Mouse (Mus musculus) intestine, embryonic 16.5 days (tissue): ENCODE results near the gene Btnl1. TPM values are rescaled to one million over a fixed set of nuclear protein-coding genes. Genes with fewer than 3 reads are reported as not detected.

Experiments
- ATAC-seq: fragments of 200-750 bp; cut with Nextera tagmentation; 2 replicates; pipeline ENCODE4 v1.8.0; 2017; ENCODE audit warnings: moderate TSS enrichment, moderate library complexity
- H3K27ac ChIP-seq: fragments of 300-500 bp; sonication (generic); 2 replicates; pipeline ENCODE4 v1.5.1; 2014; ENCODE audit warnings: mild to moderate bottlenecking, low read length
- H3K27me3 ChIP-seq: fragments of 300-500 bp; sonication (generic); replicated peaks from 2 replicates; pipeline ENCODE4 v1.6.1; 2014; ENCODE audit warnings: low read length, control low read depth, mixed read lengths; ENCODE audit not compliant: control insufficient read depth, insufficient read depth
- H3K36me3 ChIP-seq: fragments of 300-500 bp; sonication (generic); 2 replicates; pipeline ENCODE4 v1.6.1; 2014; ENCODE audit warnings: low read length, control low read depth; ENCODE audit not compliant: control insufficient read depth, insufficient read depth
- H3K4me1 ChIP-seq: fragments of 300-500 bp; sonication (generic); 2 replicates; pipeline ENCODE4 v1.6.1; 2014; ENCODE audit warnings: low read length, control low read depth, mixed read lengths; ENCODE audit not compliant: control insufficient read depth, insufficient read depth
- H3K4me2 ChIP-seq: fragments of 300-500 bp; sonication (generic); 2 replicates; pipeline ENCODE4 v1.6.1; 2014; ENCODE audit warnings: low read depth, low read length, control low read depth
- H3K4me3 ChIP-seq: fragments of 300-500 bp; sonication (generic); 2 replicates; pipeline ENCODE4 v1.5.1; 2014; ENCODE audit warnings: mild to moderate bottlenecking, low read length
- H3K9ac ChIP-seq: fragments of 300-500 bp; sonication (generic); 2 replicates; pipeline ENCODE4 v1.6.1; 2014; ENCODE audit warnings: low read depth, low read length
- H3K9me3 ChIP-seq: fragments of 300-500 bp; sonication (generic); 2 replicates; pipeline ENCODE4 v1.6.1; 2016; ENCODE audit warnings: low read length, control low read depth; ENCODE audit not compliant: control insufficient read depth
- WGBS: fragments of 180-500 bp; shearing (Covaris S2); extraction: QIAGEN DNeasy Blood & Tissue Kit; methylation state at CpG from one replicate; pipeline ENCODE4 v1.1.7; 2014; 5-methylcytosine and 5-hydroxymethylcytosine counted together
- polyA plus RNA-seq: library from polyadenylated mRNA; unstranded; fragments of >200 nt; fragmentation: Nextera tagmentation; extraction: Ambion mirVana; gene quantifications from 2 replicates; pipeline ENCODE4 v1.2.1, GENCODE M21; 2015

Gene Btnl1
- 30.2 and 43.2 TPM in 2 replicates for polyA plus RNA-seq

DNA sequence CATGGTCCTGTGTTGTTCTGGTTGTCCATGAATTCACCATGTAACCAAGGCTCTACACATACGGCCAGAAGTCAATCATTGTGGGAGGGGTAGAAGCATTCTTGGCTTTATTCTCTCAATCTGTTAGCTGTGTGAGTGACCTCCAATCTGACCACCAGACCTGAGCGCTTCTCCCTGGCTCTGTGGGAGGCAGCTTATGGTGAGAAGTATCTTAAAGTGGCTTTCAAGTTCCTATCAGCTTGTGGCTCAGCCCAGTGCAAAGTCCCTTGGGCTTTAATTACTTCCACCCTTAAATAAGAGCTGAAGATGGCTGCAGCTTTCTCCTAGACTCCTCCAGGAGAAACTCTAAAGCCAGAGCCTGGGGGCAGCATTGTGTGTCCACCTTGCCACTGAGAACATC, at the start of gene Btnl1:
Btnl1 (plus strand) TSS at position 286 of the 400 bp plus-strand sequence.
- Histone ChIP-seq H3K27me3 (no peaks in the 10 kb centered on the region), H3K9me3 (no peaks in the 10 kb centered on the region), H3K27ac (peak within 1 kb of the TSS; percentile 59; the same call in 1 of the 2 replicates), H3K4me2 (peak within 1 kb of the TSS; percentile 35), H3K36me3 (no peaks in the 10 kb centered on the region), H3K4me3 (peak within 1 kb of the TSS; percentile 42), H3K9ac (peak within 1 kb of the TSS; percentile 58; the same call in 1 of the 2 replicates), H3K4me1 (no peaks in the 10 kb centered on the region)
- ATAC-seq, result peak; percentile 63; the same call in 1 of the 2 replicates
- 70% methylated on average over 2 of the region's 2 CpGs for WGBS

DNA sequence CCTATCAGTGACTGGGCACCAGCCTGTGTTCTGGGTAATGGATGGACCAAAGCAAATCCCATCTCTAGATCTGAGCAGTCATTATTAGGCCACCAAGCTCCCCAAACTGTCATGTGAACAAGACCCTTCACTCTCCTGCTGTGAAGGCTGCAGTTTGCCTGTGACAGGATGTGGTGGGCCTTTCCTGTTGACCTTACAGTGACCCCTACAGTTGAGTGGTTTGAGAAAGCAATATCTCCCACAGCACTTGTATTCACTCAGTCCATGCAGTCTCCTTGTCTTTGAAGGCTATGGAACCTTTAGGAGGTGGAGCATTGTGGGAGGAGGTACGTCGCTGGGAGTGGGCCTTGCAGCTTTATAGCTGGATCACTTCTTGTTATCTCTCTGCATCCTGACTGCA, 47.1 kb upstream of the Btnl1 start:
- no peak overlapping the region for H3K4me3 ChIP-seq
- no peak overlapping the region for H3K9ac ChIP-seq
- no peak overlapping the region for H3K27ac ChIP-seq
- H3K4me2 ChIP-seq, result no peak overlapping the region
- H3K4me1 ChIP-seq, result no peaks in the 10 kb centered on the region
- WGBS, result 65% methylated on average over 2 of the region's 2 CpGs
- no peak for ATAC-seq
- H3K9me3 ChIP-seq, result peaks cover 5% of the 10 kb centered on the region; the same call in 1 of the 2 replicates
- no peaks in the 10 kb centered on the region for H3K27me3 ChIP-seq
- H3K36me3 ChIP-seq, result no peaks in the 10 kb centered on the region

DNA sequence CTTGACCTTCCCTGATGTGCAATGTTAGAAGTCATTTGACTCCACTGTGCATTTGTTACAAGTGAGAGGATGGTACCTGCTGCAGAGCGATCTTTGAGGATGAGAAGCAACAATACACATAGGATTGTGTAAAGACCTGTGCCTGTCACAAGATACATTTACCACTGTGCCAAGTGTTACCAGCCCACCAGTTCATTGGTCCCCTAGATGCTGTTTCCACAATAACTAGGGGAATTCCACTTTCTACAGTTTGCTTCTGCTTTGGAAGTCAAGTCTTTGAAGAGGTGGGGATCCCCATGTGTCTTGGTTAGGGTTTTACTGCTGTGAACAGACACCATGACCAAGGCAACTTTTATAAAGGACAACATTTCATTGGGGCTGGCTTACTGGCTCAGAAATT, 45.7 kb upstream of the Btnl1 start:
- WGBS, result 82% methylated on average over 1 of the region's 1 CpGs
- no peak for ATAC-seq

DNA sequence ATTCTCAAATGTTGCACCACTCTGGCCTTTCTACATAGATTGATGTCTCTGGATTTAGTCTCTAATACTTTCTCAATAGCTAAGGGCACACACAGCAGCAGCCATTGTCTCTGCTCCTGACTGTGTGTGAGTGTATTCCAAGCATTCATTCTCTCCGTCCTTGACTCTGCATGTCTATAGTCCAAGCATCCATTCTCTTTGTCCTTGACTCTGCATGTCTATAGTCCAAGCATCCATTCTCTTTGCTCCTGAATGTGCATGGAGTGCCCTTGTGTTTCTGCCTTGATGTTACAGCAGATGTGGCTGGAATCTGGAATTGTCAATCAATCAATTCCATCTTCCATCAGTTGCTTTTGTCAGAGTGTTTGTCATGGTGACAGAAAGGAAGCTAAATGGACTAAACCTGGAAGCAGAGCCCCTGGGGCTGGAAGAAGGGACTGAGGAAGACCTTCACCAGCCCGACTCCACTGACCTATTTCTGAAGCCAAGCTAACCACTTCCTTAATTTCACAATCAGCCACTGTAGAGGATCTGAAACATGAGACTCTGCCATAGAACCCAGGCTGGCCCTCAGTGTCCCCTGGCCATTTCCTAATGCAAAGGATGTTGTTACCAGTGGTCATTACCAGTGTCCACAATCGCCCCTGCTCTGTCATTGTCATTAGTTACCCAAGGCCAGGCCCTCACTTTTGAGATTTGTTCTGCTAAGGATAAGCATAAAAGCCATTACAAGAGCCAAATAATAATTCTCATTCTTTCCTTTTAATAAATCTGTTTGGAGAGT, 36.1 kb upstream of the Btnl1 start:
- H3K27ac ChIP-seq, result no peak overlapping the region
- 52% methylated on average over 3 of the region's 3 CpGs for WGBS

More for the DNA sequence above, 45.7 kb upstream of the Btnl1 start:
- Histone ChIP-seq H3K27me3 (no peaks in the 10 kb centered on the region), H3K9me3 (peaks cover 5% of the 10 kb centered on the region; the same call in 1 of the 2 replicates), H3K36me3 (no peaks in the 10 kb centered on the region), H3K4me1 (no peaks in the 10 kb centered on the region), H3K9ac (no peak overlapping the region), H3K27ac (no peak overlapping the region), H3K4me2 (no peak overlapping the region), H3K4me3 (no peak overlapping the region)

DNA sequence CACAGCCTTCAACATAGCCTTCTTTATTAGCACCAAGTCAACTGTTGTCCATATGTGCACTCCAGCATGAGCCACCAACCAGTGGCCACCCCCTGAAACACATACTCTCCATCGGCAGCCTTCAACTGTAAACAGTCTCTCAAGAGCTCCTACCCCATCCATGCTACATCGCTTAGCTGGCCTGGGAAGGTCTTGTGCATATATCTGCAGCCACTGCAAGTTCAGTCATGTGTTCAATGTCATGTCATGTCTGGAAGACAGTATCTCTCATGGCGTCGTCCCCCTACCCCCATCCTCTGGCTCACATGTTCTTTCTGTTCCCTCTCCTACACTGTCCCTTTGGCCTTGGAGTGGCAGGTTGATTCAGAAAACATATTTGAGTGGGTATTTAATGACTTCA, 32.0 kb upstream of the Btnl1 start:
- Histone ChIP-seq H3K4me2 (no peak overlapping the region), H3K9ac (no peak overlapping the region), H3K36me3 (no peaks in the 10 kb centered on the region), H3K4me1 (no peaks in the 10 kb centered on the region), H3K27ac (no peak overlapping the region), H3K4me3 (no peak overlapping the region), H3K9me3 (no peaks in the 10 kb centered on the region), H3K27me3 (no peaks in the 10 kb centered on the region; the same call in 1 of the 2 replicates)
- ATAC-seq, result no peak
- WGBS, result 83% methylated on average over 4 of the region's 4 CpGs

More for the DNA sequence above, 36.1 kb upstream of the Btnl1 start:
- Histone ChIP-seq H3K4me2 (no peak overlapping the region), H3K27me3 (no peaks in the 10 kb centered on the region), H3K9ac (no peak overlapping the region), H3K9me3 (no peaks in the 10 kb centered on the region), H3K4me1 (no peaks in the 10 kb centered on the region), H3K4me3 (no peak overlapping the region), H3K36me3 (no peaks in the 10 kb centered on the region)
- no peak for ATAC-seq

DNA sequence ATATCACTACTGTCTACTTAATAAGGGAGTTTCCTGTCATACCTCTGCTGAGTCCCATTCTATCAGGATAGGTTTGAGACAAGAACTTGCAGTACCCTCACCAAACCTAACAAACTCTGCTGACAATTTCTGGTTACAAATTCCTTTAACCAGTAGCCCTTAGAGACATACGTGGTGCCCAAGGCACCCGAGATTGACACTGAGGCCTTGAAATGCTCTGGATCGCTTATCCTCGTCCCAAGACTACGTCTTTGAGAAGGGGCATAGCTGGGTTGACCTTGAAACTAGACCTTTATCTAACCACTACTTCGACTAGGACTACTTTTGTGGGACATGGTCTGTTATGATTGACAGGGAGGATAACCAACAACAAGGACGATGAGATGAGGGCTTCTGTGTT, 31.4 kb upstream of the Btnl1 start:
- WGBS, result 85% methylated on average over 7 of the region's 7 CpGs
- no peak overlapping the region for H3K9ac ChIP-seq
- H3K27me3 ChIP-seq, result no peaks in the 10 kb centered on the region; the same call in none of the 2 replicates
- no peak overlapping the region for H3K4me3 ChIP-seq
- no peak overlapping the region for H3K4me2 ChIP-seq
- no peaks in the 10 kb centered on the region for H3K9me3 ChIP-seq
- H3K36me3 ChIP-seq, result no peaks in the 10 kb centered on the region
- H3K27ac ChIP-seq, result no peak overlapping the region
- H3K4me1 ChIP-seq, result no peaks in the 10 kb centered on the region
- no peak for ATAC-seq

DNA sequence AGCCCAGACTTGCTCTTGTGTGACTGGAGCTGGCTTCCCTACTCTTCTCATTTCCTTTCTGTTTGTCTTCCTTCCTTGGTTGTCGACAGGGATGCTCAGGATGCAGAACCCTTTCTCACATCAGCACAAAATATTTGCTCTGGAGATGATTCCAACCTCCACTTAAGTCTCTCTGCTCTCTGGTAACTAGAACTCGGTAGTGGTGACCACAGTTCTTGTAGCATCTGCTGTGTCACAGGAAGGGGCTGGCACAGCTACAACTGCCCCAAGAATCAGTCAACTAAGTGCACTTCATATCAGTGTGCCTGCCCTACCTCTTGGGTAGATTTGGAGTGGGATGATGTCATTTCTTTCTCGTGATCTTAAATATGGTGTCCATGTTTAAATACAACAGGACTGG, 30.9 kb upstream of the Btnl1 start:
- H3K4me1 ChIP-seq, result no peaks in the 10 kb centered on the region
- H3K9me3 ChIP-seq, result no peaks in the 10 kb centered on the region
- 74% methylated on average over 3 of the region's 3 CpGs for WGBS
- no peak overlapping the region for H3K9ac ChIP-seq
- no peaks in the 10 kb centered on the region for H3K36me3 ChIP-seq
- no peak overlapping the region for H3K4me2 ChIP-seq
- no peak overlapping the region for H3K27ac ChIP-seq
- no peak overlapping the region for H3K4me3 ChIP-seq
- ATAC-seq, result no peak
- H3K27me3 ChIP-seq, result no peaks in the 10 kb centered on the region; the same call in none of the 2 replicates

DNA sequence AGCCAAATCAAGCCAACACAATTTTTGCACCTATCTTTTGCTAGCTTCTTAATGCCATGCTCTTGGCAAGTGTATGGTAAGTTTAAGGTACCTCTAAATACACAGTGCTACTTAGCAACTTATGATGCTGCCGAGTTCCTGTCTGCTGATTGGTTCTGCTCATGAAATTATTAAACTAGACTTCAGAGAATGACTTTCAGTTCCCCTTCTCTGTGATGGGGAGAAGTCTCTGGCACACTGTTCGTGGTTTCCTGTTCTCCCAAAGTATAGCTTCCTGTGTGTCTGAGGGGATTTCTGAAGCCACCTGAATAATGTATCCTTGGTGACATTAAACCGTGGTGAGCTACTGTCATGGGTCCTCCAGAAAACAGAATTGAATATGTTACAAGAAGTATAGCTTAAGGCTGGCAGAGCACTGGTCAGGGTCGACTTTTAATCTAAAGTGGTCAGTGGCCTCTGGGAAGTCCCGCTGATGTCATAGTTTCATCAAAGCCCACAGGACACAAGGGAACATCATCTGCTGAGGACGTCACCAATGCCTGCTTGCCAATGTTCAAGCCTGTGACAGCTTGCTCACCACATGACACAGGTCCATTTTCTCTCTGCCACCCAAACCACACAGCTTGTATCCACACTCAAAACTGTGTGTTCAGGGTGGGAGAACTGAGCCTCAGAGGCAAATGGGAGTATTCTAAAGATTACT, 29.2 kb upstream of the Btnl1 start:
- Histone ChIP-seq H3K27ac (no peak overlapping the region), H3K9me3 (no peaks in the 10 kb centered on the region), H3K4me1 (no peaks in the 10 kb centered on the region), H3K36me3 (no peaks in the 10 kb centered on the region), H3K4me2 (no peak overlapping the region), H3K4me3 (no peak overlapping the region), H3K9ac (no peak overlapping the region), H3K27me3 (no peaks in the 10 kb centered on the region; the same call in none of the 2 replicates)
- no peak for ATAC-seq
- 67% methylated on average over 6 of the region's 6 CpGs for WGBS

DNA sequence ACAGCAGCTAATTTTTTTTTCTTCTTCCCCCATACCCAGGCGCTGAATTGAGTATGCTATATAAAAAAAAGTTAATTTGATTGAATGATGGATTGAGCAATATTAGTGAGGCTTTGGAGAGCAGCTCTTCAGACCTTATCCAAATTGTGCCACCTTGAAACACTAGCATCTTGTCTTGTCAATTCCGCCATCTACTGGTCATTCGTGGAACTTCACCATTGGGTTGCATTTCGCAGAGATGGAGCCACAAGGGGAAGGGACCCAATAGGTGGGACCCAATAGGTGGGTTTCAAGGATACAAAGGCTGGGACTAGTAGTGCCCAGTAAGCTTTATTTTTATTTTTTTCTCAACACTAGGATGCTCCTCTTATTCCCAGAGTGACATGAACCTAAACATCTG, 27.5 kb upstream of the Btnl1 start:
- Histone ChIP-seq H3K4me1 (no peaks in the 10 kb centered on the region), H3K36me3 (no peaks in the 10 kb centered on the region), H3K4me3 (no peak overlapping the region), H3K27ac (no peak overlapping the region), H3K4me2 (no peak overlapping the region), H3K9ac (no peak overlapping the region), H3K9me3 (no peaks in the 10 kb centered on the region), H3K27me3 (no peaks in the 10 kb centered on the region; the same call in none of the 2 replicates)
- no peak for ATAC-seq
- 6% methylated on average over 4 of the region's 4 CpGs for WGBS
